Mouse (Mus musculus) cortical plate, adult 2 months (tissue): ENCODE measurements around the gene 1110051M20Rik. TPM values are rescaled to one million over a fixed set of nuclear protein-coding genes. Genes with fewer than 3 reads are reported as not detected.
A peak's percentile ranks its signal among the peaks of the same experiment; 100 is the strongest.

ENCODE experiments used
- H3K27ac ChIP-seq: fragments of 200-500 bp; 2 replicates; pipeline ENCODE4 v1.5.1; 2012; ENCODE audit warnings: low read length, control low read depth, inconsistent platforms; ENCODE audit not compliant: insufficient read depth
- H3K4me1 ChIP-seq: fragments of 200-500 bp; 2 replicates; pipeline ENCODE4 v1.6.1; 2011; ENCODE audit warnings: low read length; ENCODE audit not compliant: control insufficient read depth, insufficient read depth
- H3K4me3 ChIP-seq: fragments of 200-500 bp; 2 replicates; pipeline ENCODE4 v1.5.1; 2011; ENCODE audit warnings: mild to moderate bottlenecking, low read length, control low read depth; ENCODE audit not compliant: insufficient read depth
- CTCF ChIP-seq: fragments of 200-500 bp; IDR thresholded peaks from 2 replicates; pipeline ENCODE4 v1.5.1; 2011; ENCODE audit warnings: mild to moderate bottlenecking, control low read depth, low read length; ENCODE audit not compliant: insufficient read depth; ENCODE audit errors: extremely low read depth
- POLR2A ChIP-seq: fragments of 200-500 bp; IDR thresholded peaks from 2 replicates; pipeline ENCODE4 v1.6.1; 2011; ENCODE audit warnings: mild to moderate bottlenecking, low read length, control low read depth; ENCODE audit not compliant: insufficient read depth; ENCODE audit errors: extremely low read depth
- polyA plus RNA-seq: library from polyadenylated mRNA; depleted of rRNA; stranded (reverse); fragments of >200 nt; gene quantifications from 2 replicates; pipeline ENCODE4 v1.2.3, GENCODE M21; 2012

The 1110051M20Rik gene
- polyA plus RNA-seq, 1 experiment = 121 TPM

DNA sequence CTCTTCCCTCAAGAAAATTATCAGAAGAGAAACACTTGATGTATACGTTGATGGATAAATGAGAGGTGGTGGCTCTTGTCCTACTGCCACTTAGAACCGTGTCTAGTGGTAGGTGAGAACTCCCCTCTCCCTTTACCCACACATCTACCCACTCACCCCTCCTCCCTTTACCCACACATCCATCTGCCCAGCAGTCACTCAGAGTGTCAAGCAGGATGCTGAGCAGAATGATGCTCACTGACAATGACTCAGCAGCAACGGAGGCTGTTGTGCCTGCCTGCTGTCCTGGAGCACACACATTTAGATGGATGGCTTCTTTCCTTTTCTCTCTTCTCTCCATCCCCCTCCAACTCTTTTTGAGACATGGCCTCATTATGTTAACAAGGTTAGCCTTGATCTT, 141.7 kb downstream of the 1110051M20Rik start:
- Histone ChIP-seq H3K4me1 (peaks cover 3% of the 10 kb centered on the region; the same call in 1 of the 2 replicates), H3K4me3 (no peak overlapping the region), H3K27ac (0 out of 2 replicates have a peak overlapping the region, but pooled peaks have one; percentile 10)
- TF ChIP-seq POLR2A = no peak
- no peak for TF ChIP-seq CTCF

- no peak overlapping the region for H3K4me3 ChIP-seq
- no peak overlapping the region for H3K27ac ChIP-seq
- TF ChIP-seq CTCF (no peak), POLR2A (no peak)
- peaks cover 3% of the 10 kb centered on the region; the same call in 1 of the 2 replicates for H3K4me1 ChIP-seq
Measured at GRCm38 (mm10) chr2:91301836-91302235, 142.7 kb downstream of the 1110051M20Rik start.

GRCm38 (mm10) chr2:91300784-91301183, 143.7 kb downstream of the 1110051M20Rik start:
- H3K27ac ChIP-seq = no peak overlapping the region
- TF ChIP-seq CTCF = no peak
- TF ChIP-seq POLR2A = no peak
- peaks cover 3% of the 10 kb centered on the region; the same call in 1 of the 2 replicates for H3K4me1 ChIP-seq

DNA sequence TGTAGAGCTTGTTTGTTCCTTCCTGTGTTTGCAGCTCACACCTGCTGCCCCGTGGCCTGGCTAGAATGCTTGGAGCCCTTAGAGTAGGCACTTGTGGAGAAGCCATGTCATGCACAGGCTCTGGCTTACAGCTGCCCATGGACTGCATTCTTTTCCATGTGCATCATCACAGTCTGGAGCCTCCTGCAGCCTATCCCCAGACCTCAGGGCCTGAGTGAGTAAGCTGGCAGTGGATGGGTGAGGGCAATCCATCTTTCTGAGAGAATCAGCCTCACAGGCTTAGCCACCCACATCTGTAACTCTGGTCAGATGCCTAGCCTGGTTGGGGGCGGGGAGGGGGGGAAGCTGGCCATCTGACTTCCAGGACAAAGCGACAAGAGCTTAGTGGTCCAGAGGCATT, 145.3 kb downstream of the 1110051M20Rik start:
- Histone ChIP-seq H3K27ac (no peak overlapping the region), H3K4me1 (peaks cover 3% of the 10 kb centered on the region; the same call in 1 of the 2 replicates), H3K4me3 (no peak overlapping the region)
- TF ChIP-seq CTCF = no peak
- no peak for TF ChIP-seq POLR2A

More at GRCm38 (mm10) chr2:91300784-91301183, 143.7 kb downstream of the 1110051M20Rik start:
- no peak overlapping the region for H3K4me3 ChIP-seq

DNA sequence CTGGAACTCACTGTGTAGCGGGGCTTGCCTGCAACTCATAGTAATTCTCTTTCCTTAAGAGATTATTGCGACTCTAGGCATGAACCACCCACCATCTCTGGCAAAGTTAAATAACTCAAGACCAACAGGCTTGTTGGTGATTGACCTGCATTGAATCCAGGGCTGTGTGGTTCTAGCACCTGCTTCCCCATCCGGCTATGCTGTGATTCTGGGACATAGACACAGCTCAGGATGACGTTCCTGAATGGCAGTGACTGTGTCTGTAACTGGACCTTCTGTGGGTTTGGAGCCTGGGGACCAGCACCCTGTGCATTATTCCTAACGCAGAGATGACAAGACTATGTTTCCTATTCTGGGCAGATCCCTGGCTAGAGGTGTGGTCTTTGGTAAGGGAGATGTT, 148.6 kb downstream of the 1110051M20Rik start:
- Histone ChIP-seq H3K4me1 (peaks cover 3% of the 10 kb centered on the region; the same call in 1 of the 2 replicates), H3K27ac (no peak overlapping the region), H3K4me3 (no peak overlapping the region)
- TF ChIP-seq CTCF (no peak), POLR2A (no peak)

- no peak for TF ChIP-seq POLR2A
- no peak for TF ChIP-seq CTCF
- Histone ChIP-seq H3K4me1 (peaks cover 4% of the 10 kb centered on the region; the same call in 1 of the 2 replicates), H3K27ac (no peak overlapping the region), H3K4me3 (no peak overlapping the region)
Measured at GRCm38 (mm10) chr2:91294226-91294625, 150.3 kb downstream of the 1110051M20Rik start.

DNA sequence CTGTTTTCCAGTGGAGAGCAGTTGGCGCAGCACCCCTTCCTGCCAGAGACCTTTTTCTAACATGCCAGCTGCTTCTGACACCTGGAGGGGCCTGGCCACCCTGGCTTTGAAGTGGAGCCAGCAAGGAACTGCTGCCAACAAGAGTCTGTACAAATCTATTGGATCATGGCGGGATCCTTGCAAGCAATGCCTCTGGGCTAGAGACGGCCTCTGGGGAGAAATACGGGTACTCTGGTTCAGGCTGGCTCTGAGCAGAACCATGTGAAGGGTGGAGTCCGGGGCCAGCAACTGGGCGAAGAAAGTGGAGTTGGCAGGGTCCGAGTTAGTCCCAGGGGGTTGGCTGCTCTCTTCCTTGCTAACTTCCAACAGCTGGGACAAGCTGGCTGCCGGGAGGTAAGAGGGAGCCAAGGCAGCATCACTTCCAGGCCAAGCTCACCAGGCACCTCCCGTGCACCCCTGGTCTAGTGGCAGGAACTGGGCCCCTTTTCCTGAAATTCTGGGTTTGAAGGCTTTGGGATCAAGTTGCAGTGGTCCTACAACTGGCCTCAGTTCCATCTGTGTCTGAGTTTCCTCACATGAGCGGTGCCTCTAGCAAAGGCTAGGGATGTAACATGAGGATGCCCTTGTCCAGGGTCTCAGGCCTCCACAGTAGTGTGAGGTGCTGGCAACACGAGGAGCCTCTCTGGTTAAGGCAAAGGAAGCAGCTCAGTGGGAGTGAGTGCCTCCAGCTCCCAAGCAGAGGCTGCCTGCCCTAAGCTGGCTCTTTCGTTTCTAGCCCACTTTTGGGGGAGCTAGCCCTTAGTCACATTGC, 153.1 kb downstream of the 1110051M20Rik start:
- TF ChIP-seq POLR2A (no peak), CTCF (no peak)
- Histone ChIP-seq H3K4me3 (no peak overlapping the region), H3K4me1 (peaks cover 1% of the 10 kb centered on the region; the same call in 1 of the 2 replicates), H3K27ac (no peak overlapping the region)

DNA sequence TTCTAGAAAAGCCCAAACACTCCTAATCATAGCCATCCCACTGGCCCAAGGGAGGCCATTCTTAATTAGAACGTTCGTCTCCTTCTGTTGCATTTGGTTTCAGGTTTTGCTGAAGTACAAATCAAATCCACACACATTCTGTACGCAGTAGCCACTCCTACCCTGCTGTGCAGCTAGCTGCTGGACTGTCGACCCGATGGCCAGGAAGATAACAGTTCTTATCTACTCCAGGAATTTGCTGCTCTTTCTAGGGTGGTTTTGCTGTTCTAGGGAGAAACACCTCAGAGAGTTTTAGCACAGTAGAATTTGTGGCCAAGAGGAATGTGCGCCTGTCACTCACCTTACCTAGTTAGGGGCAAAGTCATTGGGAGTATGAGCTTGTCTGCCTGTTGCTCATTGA, 156.9 kb downstream of the 1110051M20Rik start:
- H3K4me1 ChIP-seq = peaks cover 5% of the 10 kb centered on the region; the same call in 1 of the 2 replicates
- TF ChIP-seq POLR2A (no peak), CTCF (no peak)
- H3K27ac ChIP-seq = no peak overlapping the region
- H3K4me3 ChIP-seq = no peak overlapping the region

DNA sequence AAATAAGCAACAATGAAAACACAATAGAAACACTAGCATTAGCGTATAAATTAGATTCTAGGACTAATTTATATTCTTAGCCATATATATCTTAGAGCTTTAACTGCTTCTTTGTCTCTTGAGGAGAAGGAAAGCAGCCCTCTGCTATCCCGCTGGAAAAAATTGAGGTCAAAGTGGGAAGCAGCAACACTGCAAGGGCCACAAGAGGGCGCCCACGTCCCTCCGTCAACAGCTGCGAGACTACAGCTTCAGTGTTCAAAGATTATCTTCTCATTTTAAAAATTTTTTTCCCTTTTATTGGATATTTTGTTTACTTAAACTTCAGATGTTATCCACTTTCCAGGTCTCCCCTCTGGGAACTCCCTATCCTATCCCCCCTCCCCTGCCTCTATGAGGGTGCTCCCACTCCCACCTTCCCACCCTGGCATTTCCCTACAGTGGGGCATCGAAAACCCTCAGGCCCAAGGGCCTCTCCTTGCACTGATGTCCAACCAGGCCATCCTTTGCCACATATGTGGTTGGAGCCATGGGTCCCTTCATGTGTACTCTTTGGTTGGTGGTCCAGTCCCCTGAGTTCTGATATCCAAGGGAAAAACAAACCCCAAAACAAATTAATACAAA, 158.5 kb downstream of the 1110051M20Rik start:
- H3K4me1 ChIP-seq = peaks cover 5% of the 10 kb centered on the region; the same call in 1 of the 2 replicates
- no peak overlapping the region for H3K4me3 ChIP-seq
- TF ChIP-seq POLR2A (no peak), CTCF (peak; percentile 94)
- no peak overlapping the region for H3K27ac ChIP-seq
